Mouse (Mus musculus) lung, postnatal 14 days (tissue): ENCODE results near the gene Nup93.
A peak's percentile ranks its signal among the peaks of the same experiment; 100 is the strongest.
"Not testable (repeated sequence)": the region's sequence is repeated elsewhere in the genome, so short reads cannot be mapped to it uniquely, and the experiment has no call there.

Source experiments
- DNase-seq: peaks from one replicate; pipeline ENCODE4 v3.0.0; 2021

Gene Nup93

GRCm38 (mm10) chr8:94214252-94215173, at the start of gene Nup93:
Gene Nup93, plus strand, starts transcription at chr8:94214564.
- DNase-seq: peak; percentile 99

DNA sequence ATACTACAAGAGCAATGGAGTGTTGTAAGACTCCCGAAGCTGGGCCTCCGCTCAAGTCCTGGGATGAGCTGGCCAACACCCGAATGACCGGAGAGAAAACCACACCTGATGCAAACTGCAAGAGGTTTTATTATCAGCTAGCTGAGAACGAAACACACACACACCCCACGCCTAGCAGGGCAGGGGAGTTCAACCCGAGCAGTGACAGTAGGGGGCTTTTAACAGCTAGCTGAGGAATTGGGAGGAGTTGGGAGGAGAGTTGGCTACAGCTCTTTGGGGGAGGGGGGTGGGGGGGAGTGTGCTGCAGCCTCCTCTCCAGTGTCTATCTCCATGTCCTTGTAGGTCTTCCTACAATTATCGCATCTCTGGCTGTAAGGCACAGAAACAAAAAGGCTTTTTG, 48.6 kb upstream of the Nup93 start:
- not testable (repeated sequence) for DNase-seq

GRCm38 (mm10) chr8:94167244-94167643, 47.1 kb upstream of the Nup93 start:
- peak; percentile 90 for DNase-seq

DNA sequence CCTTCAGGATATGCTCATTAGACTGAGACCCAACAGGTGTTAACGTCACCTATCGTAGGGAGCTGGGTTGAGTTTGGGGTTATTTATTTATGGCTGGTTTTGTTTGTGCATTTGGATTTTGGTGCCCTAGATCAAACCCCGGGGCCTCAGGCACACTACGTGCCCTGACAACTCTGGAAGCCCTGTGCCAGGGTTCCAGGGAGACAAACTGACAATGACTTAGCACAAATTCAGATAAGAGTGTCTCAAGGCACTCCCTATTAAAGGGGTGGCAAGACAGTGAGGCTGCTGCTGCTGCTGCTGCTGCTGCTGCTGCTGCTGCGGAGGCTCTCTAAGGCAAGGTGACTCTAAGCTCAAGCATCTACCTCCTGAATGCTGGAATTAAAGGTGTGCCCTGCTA, 44.8 kb upstream of the Nup93 start:
- DNase-seq: no peak

DNA sequence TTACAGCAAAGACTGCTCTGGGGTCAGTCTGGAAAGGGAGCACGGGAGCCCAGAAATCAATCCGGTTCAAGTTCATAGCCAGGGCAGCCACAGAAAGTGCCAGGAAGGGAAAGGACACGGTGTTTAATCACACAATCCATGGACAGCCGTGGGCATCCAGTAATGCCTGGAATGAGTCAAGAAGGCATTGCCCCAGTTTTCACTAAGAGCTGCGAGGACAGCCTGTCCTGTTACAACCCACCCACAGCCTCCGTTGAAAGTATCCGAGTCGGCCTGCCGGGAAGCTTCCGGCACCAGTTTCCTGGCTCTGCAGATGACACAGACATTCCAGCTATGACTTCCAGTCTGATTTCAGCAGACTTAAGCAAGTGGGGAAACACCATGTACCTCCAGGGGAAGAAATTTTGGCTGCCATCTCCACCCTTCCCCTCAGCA, 43.0 kb upstream of the Nup93 start:
- DNase-seq: peak; percentile 43

DNA sequence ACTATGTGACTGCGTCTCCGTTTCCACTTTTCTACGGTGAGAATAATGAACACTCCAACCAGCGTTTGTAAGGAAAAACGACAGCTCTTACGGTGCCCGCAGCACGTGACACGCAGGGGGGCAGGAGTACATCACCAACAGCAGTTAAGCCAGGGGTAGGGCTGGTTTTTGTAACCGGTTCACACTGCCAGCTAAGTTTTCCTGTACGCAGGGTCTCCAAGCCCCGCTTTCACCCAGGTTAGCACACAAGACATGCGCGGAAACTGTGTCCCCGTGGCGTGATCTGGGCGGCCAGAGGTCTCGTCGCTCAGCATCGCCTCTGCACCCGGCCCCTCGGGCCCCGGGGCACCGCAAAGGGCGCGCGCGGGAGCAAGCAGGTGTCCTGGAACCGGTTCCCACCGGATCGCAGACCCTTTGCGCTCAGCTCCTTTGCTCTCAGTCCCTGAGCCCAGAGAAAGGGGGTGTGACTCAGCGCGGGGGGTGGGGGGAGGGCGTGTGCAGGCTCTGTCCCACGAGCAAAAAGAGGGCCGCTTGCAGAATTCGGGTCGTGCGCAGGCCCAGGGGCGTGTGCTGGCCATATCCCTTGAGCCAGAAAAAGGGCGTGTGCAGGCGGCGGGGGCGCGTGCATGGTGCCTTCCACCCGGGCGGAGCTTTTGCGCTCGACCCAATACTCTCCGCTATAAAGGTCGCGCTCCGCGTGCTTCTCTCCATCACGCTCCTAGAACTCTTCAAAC, 42.1 kb upstream of the Nup93 start, which contains the start of gene Mt2:
Mt2 (plus strand) TSS at position 590 of the 734 bp plus-strand sequence.
- DNase-seq: peak; percentile 61

- DNase-seq: no peak
These were observed 41.3 kb upstream of the Nup93 start for GRCm38 (mm10) chr8:94172809-94173732.

DNA sequence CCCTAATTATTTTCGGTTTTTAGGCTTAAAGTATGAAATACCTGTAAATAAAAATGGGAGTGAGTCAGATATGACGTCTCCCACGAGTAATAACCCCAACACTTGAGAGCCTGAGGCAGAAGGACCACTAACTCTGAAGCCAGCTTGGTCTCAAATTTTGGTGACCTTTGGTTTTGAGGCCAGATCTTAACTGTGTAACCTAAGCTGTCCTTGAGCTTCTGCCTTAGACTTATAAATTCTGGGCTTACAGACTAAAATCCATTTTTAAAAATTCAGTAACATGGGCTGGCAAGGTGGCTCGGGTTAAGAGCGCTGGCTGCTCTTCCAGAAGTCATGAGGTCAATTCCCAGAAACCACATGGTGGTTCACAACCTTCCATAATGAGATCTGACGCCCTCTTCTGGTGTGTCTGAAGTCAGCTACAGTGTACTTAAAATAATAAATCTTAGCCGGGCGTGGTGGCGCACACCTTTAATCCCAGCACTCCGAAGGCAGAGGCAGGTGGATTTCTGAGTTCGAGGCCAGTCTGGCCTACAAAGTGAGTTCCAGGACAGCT, 40.4 kb upstream of the Nup93 start:
- no peak for DNase-seq

GRCm38 (mm10) chr8:94174619-94175213, 39.6 kb upstream of the Nup93 start:
- DNase-seq: no peak

DNA sequence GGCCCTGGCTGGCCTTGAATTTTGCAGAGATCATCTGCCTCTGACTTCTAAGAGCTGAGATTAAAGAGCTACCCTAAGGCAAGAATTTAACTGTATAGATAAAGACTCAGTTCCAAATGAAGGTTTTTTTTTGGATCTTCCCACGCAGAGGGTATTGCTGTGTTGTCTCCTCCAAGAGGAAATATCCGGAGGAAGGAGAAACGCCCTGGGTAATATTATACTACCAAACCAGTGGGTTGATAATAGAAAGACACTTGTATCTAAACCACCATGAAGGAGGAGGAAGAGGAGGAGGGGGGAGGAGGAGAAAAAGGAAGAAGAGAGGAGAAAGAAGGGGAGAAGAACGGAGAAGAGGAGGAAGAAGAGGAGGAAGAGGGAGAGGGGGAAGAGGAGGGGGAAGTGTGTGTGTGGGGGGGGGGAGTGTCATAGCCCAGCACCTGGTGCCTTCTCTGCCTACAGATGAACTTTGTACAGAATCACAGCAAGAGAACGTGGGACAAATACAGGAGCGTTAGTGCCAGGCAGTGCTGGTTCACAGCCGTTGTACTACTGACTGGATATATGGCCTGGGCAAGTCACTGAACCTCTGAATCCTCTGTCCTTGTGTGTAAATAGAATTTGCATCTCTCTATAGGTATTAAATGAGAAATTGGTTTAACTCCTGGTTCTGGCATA, 36.5 kb upstream of the Nup93 start:
- no peak for DNase-seq

DNA sequence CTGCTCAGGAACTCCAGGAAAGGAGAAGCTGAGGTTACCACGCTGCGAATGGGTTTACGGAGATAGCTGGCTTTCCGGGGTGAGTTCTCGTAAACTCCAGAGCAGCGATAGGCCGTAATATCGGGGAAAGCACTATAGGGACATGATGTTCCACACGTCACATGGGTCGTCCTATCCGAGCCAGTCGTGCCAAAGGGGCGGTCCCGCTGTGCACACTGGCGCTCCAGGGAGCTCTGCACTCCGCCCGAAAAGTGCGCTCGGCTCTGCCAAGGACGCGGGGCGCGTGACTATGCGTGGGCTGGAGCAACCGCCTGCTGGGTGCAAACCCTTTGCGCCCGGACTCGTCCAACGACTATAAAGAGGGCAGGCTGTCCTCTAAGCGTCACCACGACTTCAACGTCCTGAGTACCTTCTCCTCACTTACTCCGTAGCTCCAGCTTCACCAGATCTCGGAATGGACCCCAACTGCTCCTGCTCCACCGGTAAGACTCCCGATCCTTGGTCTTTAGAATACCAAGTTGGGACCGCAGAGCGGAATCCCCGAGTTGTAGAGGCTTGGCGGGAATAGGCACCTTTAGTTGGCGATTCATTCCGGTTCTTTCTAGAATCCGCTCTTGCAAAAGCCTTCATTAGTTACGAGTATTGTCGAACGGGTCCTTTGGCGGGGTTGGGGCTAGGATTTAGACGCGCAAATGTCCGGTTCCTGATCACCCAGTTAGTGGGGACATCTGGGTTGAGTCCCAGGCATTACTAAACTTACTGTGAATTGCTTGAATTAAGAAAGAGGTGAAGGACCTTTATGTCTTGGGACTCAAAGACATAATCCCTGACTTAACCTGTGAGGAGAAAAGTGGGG, 35.3 kb upstream of the Nup93 start, which contains the start of gene Mt1:
Mt1 (plus strand) TSS at position 226 of the 856 bp plus-strand sequence.
- DNase-seq: peak; percentile 83

DNA sequence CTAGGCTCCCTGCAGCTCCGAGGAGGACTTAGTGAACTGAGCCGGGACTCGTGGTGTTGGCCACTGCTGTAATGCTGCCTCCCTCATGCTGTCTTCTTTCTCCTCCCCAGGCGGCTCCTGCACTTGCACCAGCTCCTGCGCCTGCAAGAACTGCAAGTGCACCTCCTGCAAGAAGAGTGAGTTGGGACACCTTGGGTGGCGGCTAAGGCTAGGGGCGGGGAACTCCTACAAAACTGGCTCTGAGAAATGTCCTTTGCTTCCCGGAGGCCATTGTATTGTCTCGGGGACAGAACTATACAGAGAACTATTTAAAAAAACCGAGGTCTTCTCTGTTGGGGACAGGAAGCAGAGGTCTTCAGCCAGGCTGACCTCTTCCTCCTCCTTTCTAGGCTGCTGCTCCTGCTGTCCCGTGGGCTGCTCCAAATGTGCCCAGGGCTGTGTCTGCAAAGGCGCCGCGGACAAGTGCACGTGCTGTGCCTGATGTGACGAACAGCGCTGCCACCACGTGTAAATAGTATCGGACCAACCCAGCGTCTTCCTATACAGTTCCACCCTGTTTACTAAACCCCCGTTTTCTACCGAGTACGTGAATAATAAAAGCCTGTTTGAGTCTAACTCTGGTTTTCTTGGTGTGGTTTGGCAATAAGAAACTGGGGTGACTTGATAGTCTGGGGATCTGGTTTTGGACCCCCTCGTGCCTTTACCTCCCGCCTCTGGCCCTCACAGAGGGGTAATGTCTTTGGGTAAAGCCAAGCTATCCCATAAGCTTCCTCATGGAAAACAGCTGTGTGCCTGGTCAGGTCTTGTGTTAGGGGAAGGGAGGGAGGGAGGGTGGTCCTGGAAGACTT, 34.4 kb upstream of the Nup93 start:
- no peak for DNase-seq

- DNase-seq: no peak
These were observed 33.8 kb upstream of the Nup93 start for GRCm38 (mm10) chr8:94180561-94180908.

- no peak for DNase-seq
These were observed 32.1 kb upstream of the Nup93 start for GRCm38 (mm10) chr8:94182055-94182929.

DNA sequence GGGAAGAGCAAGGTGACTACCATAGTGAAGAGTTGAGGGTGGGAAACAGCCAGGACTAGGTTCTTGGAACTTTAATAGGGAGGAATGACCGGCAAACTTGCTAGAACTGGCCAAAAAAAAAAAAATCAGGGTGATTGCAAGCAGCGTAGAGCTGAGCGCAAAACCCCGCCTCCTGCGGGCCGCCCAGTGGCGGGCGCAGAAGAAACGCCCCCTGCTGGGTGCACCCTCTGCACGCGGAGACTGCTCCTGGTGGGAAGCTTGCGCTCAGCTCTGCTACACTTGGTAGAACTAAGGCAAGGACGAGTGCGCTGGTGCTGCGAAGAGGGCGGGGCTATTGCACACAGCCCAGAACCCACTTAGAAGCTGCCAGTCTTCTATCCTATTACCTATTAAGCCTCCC, 31.2 kb upstream of the Nup93 start:
- DNase-seq: peak; percentile 82

GRCm38 (mm10) chr8:94184357-94184843, 30.0 kb upstream of the Nup93 start:
- no peak for DNase-seq

- DNase-seq: no peak
These were observed 28.6 kb upstream of the Nup93 start for GRCm38 (mm10) chr8:94185791-94186190.

DNA sequence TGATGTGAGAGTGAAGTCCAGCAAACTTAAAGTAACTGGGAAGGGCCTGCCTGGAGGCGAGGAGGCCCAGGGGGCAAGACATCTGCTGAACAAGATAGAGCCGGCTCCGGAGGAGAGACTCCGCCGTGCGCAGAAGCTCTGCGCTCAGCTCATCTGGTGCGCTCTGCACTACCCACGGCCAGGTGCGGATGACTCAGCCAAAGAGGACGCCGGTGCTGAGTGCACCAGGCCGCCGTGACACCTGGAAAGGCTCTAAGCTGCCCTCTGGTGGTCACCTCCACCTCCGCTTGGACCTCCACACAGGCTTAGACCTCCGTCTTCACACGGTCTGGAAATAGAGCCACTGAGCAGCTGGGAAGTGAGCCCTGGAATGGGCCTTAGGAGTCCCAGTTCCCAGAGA, 27.8 kb upstream of the Nup93 start:
- DNase-seq: peak; percentile 87
